Mouse (Mus musculus) layer of hippocampus, postnatal 36 days (tissue): ENCODE data around the gene Eml3. TPM values are rescaled to one million over a fixed set of nuclear protein-coding genes. Genes with fewer than 3 reads are reported as not detected.
"Not testable (repeated sequence)": the region's sequence is repeated elsewhere in the genome, so short reads cannot be mapped to it uniquely, and the experiment has no call there.

Experiments used
- DNase-seq, 2 experiments: peaks; one replicate each; pipeline ENCODE4 v3.0.0; 2022
- total RNA-seq, 2 experiments: library from RNA; stranded (reverse); gene quantifications; 2 replicates each; pipeline ENCODE4 v1.2.3; 2021

Gene Eml3
- total RNA-seq = 10 to 100 TPM; 10.9 to 11.8 TPM

GRCm38 (mm10) chr19:8929224-8930088, at the start of gene Eml3, which contains the start of gene Rom1:
TSS of gene Eml3 (plus strand) at chr19:8929552.
TSS of gene Rom1 (minus strand) at chr19:8929356.
- peak; percentile 61 to 64 for DNase-seq

GRCm38 (mm10) chr19:8880311-8881033, 48.9 kb upstream of the Eml3 start, which contains the start of gene Uqcc3:
TSS of gene Uqcc3 (minus strand) at chr19:8880923.
- peak; percentile 85 to 88 for DNase-seq

GRCm38 (mm10) chr19:8881034-8881392, 48.3 kb upstream of the Eml3 start:
- no peak for DNase-seq

- no peak for DNase-seq
Measured at GRCm38 (mm10) chr19:8883616-8884015, 45.7 kb upstream of the Eml3 start, which contains the start of the genes Lbhd1 and Gm49403. TSS of gene Lbhd1 (plus strand) at chr19:8883732. TSS of gene Gm49403 (plus strand) at chr19:8883930.

- DNase-seq = no peak
Measured at GRCm38 (mm10) chr19:8886916-8887584, 42.3 kb upstream of the Eml3 start.

- DNase-seq = no peak
Measured at GRCm38 (mm10) chr19:8887585-8888463, 41.5 kb upstream of the Eml3 start.

- DNase-seq = peak; percentile 90 to 93
Measured at GRCm38 (mm10) chr19:8888511-8889385, 40.6 kb upstream of the Eml3 start, which contains the start of the genes 1810009A15Rik and Gm49416. TSS of gene 1810009A15Rik (plus strand) at chr19:8888853. TSS of gene Gm49416 (plus strand) at chr19:8888926.

GRCm38 (mm10) chr19:8892829-8893766, 36.3 kb upstream of the Eml3 start, which contains the start of gene Ints5:
TSS of gene Ints5 (plus strand) at chr19:8893005.
- peak; percentile 87 for DNase-seq

GRCm38 (mm10) chr19:8895397-8895960, 33.9 kb upstream of the Eml3 start:
- DNase-seq = no peak

- DNase-seq = not testable (repeated sequence)
Measured at GRCm38 (mm10) chr19:8896231-8896630, 33.1 kb upstream of the Eml3 start.

- DNase-seq = peak in 1 of 2 experiments; percentile 37
Measured at GRCm38 (mm10) chr19:8897211-8897864, 32.0 kb upstream of the Eml3 start.

GRCm38 (mm10) chr19:8897865-8898495, 31.4 kb upstream of the Eml3 start, which contains the start of gene Ganab:
TSS of gene Ganab (plus strand) at chr19:8898071.
- DNase-seq = peak; percentile 94 to 96

- DNase-seq = no peak
Measured at GRCm38 (mm10) chr19:8898576-8898975, 30.8 kb upstream of the Eml3 start.

GRCm38 (mm10) chr19:8899079-8899478, 30.3 kb upstream of the Eml3 start:
- no peak for DNase-seq

GRCm38 (mm10) chr19:8903412-8903811, 25.9 kb upstream of the Eml3 start:
- DNase-seq = no peak

GRCm38 (mm10) chr19:8908531-8908930, 20.8 kb upstream of the Eml3 start:
- DNase-seq = no peak

- no peak for DNase-seq
Measured at GRCm38 (mm10) chr19:8911810-8912209, 17.5 kb upstream of the Eml3 start.

GRCm38 (mm10) chr19:8914212-8914611, 15.1 kb upstream of the Eml3 start:
- no peak for DNase-seq
